Mouse (Mus musculus): Measurements from ENCODE around the gene Mrln.

The Mrln gene

GRCm38 (mm10) chr10:70254666-70255065, 50.2 kb downstream of the Mrln start:
- in situ Hi-C loops (cut with MboI, MseI): no loop called here

DNA sequence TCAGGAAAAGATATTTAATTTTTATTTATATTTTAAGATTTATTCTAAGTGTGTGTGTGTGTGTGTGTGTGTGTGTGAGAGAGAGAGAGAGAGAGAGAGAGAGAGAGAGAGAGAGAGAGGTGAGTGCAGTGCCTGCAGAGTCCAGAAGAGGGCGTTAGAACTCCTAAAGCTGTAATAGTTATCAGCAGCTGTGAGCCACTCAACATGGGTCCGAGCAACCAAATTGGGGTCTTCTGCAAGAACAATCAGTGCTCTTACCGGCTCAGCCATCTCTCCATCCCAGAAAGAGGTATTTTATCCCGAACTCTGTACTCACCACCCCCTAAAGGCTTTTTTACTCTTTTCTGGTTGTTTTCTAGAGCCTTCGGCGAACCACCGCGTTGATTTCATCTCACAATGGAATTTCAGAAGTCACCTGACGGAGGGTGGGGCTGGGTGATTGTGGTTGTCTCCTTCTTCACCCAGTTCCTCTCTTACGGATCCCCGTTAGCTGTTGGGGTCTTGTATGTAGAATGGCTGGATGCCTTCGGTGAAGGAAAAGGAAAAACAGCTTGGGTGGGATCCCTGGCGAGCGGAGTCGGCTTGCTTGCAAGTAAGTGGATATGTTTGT, 51.2 kb downstream of the Mrln start:
- in situ Hi-C loops (cut with MboI, MseI): no loop called here

DNA sequence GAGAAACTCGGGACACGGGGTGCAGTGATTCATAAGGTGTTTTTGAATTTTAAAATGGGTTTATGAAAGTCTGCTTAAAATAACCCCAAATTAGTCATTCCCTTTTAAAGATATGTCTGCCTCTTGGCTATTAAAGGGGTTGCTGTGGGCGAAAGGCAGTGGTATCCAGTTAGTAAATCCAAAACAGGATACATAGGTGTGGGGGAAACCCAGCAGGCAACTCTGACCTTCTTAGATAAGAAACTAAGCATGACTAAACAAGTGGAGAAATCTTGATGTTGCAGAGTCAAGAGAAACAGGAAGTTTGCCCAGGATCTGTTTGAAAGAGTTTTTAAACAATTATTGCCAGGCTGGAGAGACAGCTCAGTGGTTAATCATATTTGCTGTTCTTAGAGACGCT, 52.6 kb downstream of the Mrln start:
- in situ Hi-C loops (cut with MboI, MseI): no loop called here

GRCm38 (mm10) chr10:70260904-70261303, 56.4 kb downstream of the Mrln start:
- in situ Hi-C loops (cut with MboI, MseI): no loop called here

DNA sequence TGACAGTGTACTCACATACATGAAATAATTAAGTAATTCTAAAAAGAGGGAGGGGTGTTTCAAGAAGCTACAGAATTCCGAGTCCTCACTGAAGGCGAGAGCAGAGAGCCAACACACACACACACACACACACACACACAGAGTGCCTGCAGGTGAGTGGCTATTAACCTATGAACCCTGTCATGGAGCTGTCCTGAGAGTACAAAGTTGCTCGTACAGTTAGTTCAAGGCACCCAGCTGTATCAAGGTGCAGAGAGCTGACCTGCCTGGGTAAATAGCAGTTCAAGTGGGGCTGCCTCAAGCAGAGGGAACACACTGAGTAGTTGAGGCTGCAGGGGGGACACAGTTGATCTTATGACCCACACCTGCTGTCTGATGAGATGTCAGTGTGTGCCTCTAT, 57.6 kb downstream of the Mrln start:
- in situ Hi-C loops (cut with MboI, MseI): no loop called here

DNA sequence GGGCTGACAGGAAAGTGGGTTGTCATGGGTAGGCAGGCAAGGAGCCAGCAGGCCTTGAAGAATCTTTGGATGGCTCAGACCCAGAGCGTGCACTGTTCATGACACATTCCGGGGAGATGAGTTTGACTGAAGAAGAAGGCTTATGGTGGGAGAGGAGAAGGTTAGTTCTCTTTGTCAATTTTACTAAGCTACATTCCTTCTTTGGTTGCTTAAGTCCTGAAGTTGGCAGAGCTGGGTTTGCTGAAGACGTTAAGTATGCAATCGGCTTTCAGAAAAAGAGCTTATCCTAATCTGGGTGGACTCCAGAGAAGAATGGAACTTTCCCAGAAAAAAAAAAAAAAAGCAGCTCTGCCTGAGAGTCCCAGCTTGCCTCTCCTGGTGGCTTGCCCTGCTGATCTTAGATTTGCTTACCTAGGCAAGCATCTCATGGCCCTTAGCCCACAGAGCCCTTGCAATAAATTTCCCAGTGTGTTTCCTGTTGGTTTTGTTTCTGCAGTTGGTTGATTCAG, 59.3 kb downstream of the Mrln start:
- in situ Hi-C loops (cut with MboI, MseI): no loop called here

DNA sequence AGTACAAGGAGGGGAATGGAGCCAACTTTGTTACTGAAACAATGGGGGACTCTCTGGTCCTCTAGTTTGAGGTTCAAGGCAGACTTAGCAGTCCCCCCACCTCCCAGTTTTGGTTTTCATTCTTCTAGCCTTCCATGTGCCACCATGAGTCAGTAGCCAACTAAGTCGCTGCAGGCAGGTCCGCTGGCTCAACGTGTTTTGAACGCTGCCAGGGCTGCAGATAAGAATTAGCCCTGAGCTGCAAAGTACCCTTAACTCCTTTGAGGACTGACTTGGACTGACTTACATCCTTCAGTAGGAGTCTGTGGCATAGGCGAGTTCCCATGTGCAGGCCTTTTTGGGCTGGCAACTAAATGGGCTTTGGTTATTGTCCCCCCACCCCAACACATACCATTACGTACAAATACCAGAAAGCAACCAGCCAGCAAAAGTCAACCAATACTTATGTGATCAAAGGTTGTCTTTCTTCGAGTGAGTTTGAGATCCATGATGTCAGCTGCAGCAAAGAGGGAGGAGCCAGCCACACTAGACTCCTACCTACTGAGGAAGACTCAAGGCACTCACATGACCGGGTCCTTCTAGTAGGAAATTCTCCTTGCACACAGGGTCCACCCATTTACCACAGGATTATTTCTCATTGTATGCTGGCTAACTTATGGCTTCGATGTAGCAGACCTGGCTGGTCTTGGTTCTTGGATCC, 60.0 kb downstream of the Mrln start:
- in situ Hi-C loops (cut with MboI, MseI): no loop called here

- in situ Hi-C loops (cut with MboI, MseI): no loop called here
Observed at GRCm38 (mm10) chr10:70266501-70266900, 62.0 kb downstream of the Mrln start.

GRCm38 (mm10) chr10:70268581-70269446, 64.3 kb downstream of the Mrln start:
- in situ Hi-C loops (cut with MboI, MseI): no loop called here
